In the genomic region with DNA sequence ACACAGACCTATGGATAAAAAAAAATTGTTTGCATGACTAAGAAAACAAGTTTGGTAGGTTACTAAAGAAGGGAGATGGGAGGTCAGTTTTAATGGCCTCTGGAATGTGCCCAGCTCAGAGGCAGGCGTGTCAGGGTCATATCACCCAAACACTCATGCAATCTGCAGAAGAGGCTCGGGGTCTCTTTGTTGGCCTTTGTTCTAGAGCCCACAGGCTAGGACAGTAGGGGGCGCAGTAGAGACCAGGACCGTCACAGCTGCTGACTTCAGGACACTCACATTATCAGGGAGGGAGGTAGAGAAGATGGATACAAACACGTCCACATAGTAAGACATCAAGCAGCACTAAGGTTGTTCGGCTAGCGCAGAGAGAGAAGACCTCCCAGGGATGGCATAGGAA, we compare ENCODE assay signal across 8 mouse cellular contexts. TPM values are rescaled to one million over a fixed set of nuclear protein-coding genes. Genes with fewer than 3 reads are reported as not detected.
DNase-seq lines count a peak whose midpoint lies in the region; ATAC-seq lines count a peak whose summit lies in the region.

No protein-coding gene starts in this region.

- H3K4me3 ChIP-seq in neural tube, embryonic 15.5 days (replicated peaks) = no peak overlapping the region
- no peak overlapping the region for H3K4me3 ChIP-seq in neural tube, embryonic 12.5 days

- no peaks in the 10 kb centered on the region; the same call in 1 of the 2 replicates for H3K4me1 ChIP-seq in neural tube, embryonic 15.5 days
- H3K4me1 ChIP-seq in neural tube, embryonic 12.5 days = no peaks in the 10 kb centered on the region

- no peak overlapping the region for H3K9ac ChIP-seq in neural tube, embryonic 15.5 days (replicated peaks)
- 0 out of 2 replicates have a peak overlapping the region, but pooled peaks have one; percentile 2 for H3K9ac ChIP-seq in neural tube, embryonic 12.5 days

- no peak for ATAC-seq in neural tube, embryonic 15.5 days (ENCODE audit: low FRiP score)
- no peak for ATAC-seq in neural tube, embryonic 12.5 days (ENCODE audit: low FRiP score, low read depth)

- no peak overlapping the region for H3K27ac ChIP-seq in neural tube, embryonic 15.5 days (replicated peaks)
- no peak overlapping the region for H3K27ac ChIP-seq in neural tube, embryonic 12.5 days

- no peaks in the 10 kb centered on the region for H3K9me3 ChIP-seq in neural tube, embryonic 15.5 days (replicated peaks)
- no peaks in the 10 kb centered on the region for H3K9me3 ChIP-seq in neural tube, embryonic 12.5 days

- H3K27me3 ChIP-seq in neural tube, embryonic 15.5 days (replicated peaks) = 0 out of 2 replicates have a peak, but pooled peaks cover under 1% of the 10 kb centered on the region
- no peaks in the 10 kb centered on the region; the same call in 1 of the 2 replicates for H3K27me3 ChIP-seq in neural tube, embryonic 12.5 days (replicated peaks)

- no peaks in the 10 kb centered on the region for H3K36me3 ChIP-seq in neural tube, embryonic 15.5 days
- H3K36me3 ChIP-seq in neural tube, embryonic 12.5 days = no peaks in the 10 kb centered on the region

- H3K4me2 ChIP-seq in neural tube, embryonic 15.5 days = no peak overlapping the region
- H3K4me2 ChIP-seq in neural tube, embryonic 12.5 days (replicated peaks) = peak overlapping the region; percentile 21; the same call in 1 of the 2 replicates

- WGBS in neural tube, embryonic 15.5 days = 42% methylated on average over 7 of the region's 7 CpGs
- 34% methylated on average over 7 of the region's 7 CpGs for WGBS in neural tube, embryonic 12.5 days

- DNase-seq in adrenal gland, adult 2 months = peak; percentile 24
- DNase-seq in adrenal gland, adult 8-10 months = no peak
- peak; percentile 63 for DNase-seq in neural tube, embryonic 10.5 days (ENCODE audit: extremely low spot score, low spot score)
- peak; percentile 56 to 70 for DNase-seq in kidney, postnatal 4 days
- no peak for DNase-seq in spleen, postnatal 14 days (ENCODE audit: low spot score in 2 of 2)
- DNase-seq in right cerebral cortex, postnatal 10 days (ENCODE audit: low spot score in 2 of 2) = no peak

RNA-seq across cellular contexts. Expression of a gene that starts 13.5 kb away (rescaled TPM):
- total RNA-seq in adrenal gland, adult 2 months (2021) = not detected
- 0.15 TPM in 2 replicates for polyA plus RNA-seq in adrenal gland, adult 2 months (2012; rRNA removed)
- total RNA-seq in adrenal gland, adult 8-10 months (2022) = under 1 TPM in 1 of 4 experiments, not detected in 3; 0.08 TPM
- 0.95 and 1.7 TPM in 2 replicates for polyA plus RNA-seq in neural tube, embryonic 15.5 days (2015; fragmentation: Nextera tagmentation; extraction: Ambion mirVana)
- polyA plus RNA-seq in neural tube, embryonic 12.5 days (2016; fragmentation: Nextera tagmentation; extraction: Ambion mirVana) = 0.42 and 0.48 TPM in 2 replicates

RNA-seq across cellular contexts. Expression of a gene that starts 37.6 kb away (rescaled TPM):
- total RNA-seq in adrenal gland, adult 2 months (2021) = 10 to 100 TPM; 11.6 to 16.6 TPM
- polyA plus RNA-seq in adrenal gland, adult 2 months (2012; rRNA removed) = 70.8 and 82.0 TPM in 2 replicates
- 10 to 100 TPM; 16.2 to 18.6 (median 17.9) TPM for total RNA-seq in adrenal gland, adult 8-10 months (2022)
- 8.6 and 9.7 TPM in 2 replicates for polyA plus RNA-seq in neural tube, embryonic 15.5 days (2015; fragmentation: Nextera tagmentation; extraction: Ambion mirVana)
- polyA plus RNA-seq in neural tube, embryonic 12.5 days (2016; fragmentation: Nextera tagmentation; extraction: Ambion mirVana) = 12.5 TPM in 2 replicates

RNA-seq across cellular contexts. Expression of a gene that starts 37.6 kb away (rescaled TPM):
- 100 to 1,000 TPM; 133 to 138 TPM for total RNA-seq in adrenal gland, adult 2 months (2021)
- polyA plus RNA-seq in adrenal gland, adult 2 months (2012; rRNA removed) = 19.3 and 24.8 TPM in 2 replicates
- total RNA-seq in adrenal gland, adult 8-10 months (2022) = 100 to 1,000 TPM; 107 to 133 (median 132) TPM
- polyA plus RNA-seq in neural tube, embryonic 15.5 days (2015; fragmentation: Nextera tagmentation; extraction: Ambion mirVana) = 63.9 and 74.7 TPM in 2 replicates
- 70.4 and 79.4 TPM in 2 replicates for polyA plus RNA-seq in neural tube, embryonic 12.5 days (2016; fragmentation: Nextera tagmentation; extraction: Ambion mirVana)

RNA-seq across cellular contexts. Expression of a gene that starts 37.9 kb away (rescaled TPM):
- total RNA-seq in adrenal gland, adult 2 months (2021) = 10 to 100 TPM; 26.1 to 27.0 TPM
- polyA plus RNA-seq in adrenal gland, adult 2 months (2012; rRNA removed) = not detected in 2 replicates
- total RNA-seq in adrenal gland, adult 8-10 months (2022) = 10 to 100 TPM; 25.8 to 44.4 (median 34.9) TPM
- polyA plus RNA-seq in neural tube, embryonic 15.5 days (2015; fragmentation: Nextera tagmentation; extraction: Ambion mirVana) = 17.6 and 20.7 TPM in 2 replicates
- 18.6 and 22.8 TPM in 2 replicates for polyA plus RNA-seq in neural tube, embryonic 12.5 days (2016; fragmentation: Nextera tagmentation; extraction: Ambion mirVana)

Comparison
In these comparisons a context has a peak if more than half of its experiments do, and no peak if none do; other contexts are left out.
1. DNase-seq: peak in adrenal gland, adult 2 months (single experiment), neural tube, embryonic 10.5 days (single experiment) and kidney, postnatal 4 days (2 of 2); none in adrenal gland, adult 8-10 months (single experiment), spleen, postnatal 14 days (0 of 2) and right cerebral cortex, postnatal 10 days (0 of 2).